Mouse (Mus musculus) intestine, embryonic 16.5 days (tissue): ENCODE data around the gene Ccdc194. TPM values are rescaled to one million over a fixed set of nuclear protein-coding genes. Genes with fewer than 3 reads are reported as not detected.

Experiments
- ATAC-seq: fragments of 200-750 bp; cut with Nextera tagmentation; 2 replicates; pipeline ENCODE4 v1.8.0; 2017; ENCODE audit warnings: moderate TSS enrichment, moderate library complexity
- H3K27ac ChIP-seq: fragments of 300-500 bp; sonication (generic); 2 replicates; pipeline ENCODE4 v1.5.1; 2014; ENCODE audit warnings: mild to moderate bottlenecking, low read length
- H3K27me3 ChIP-seq: fragments of 300-500 bp; sonication (generic); replicated peaks from 2 replicates; pipeline ENCODE4 v1.6.1; 2014; ENCODE audit warnings: low read length, control low read depth, mixed read lengths; ENCODE audit not compliant: control insufficient read depth, insufficient read depth
- H3K36me3 ChIP-seq: fragments of 300-500 bp; sonication (generic); 2 replicates; pipeline ENCODE4 v1.6.1; 2014; ENCODE audit warnings: low read length, control low read depth; ENCODE audit not compliant: control insufficient read depth, insufficient read depth
- H3K4me1 ChIP-seq: fragments of 300-500 bp; sonication (generic); 2 replicates; pipeline ENCODE4 v1.6.1; 2014; ENCODE audit warnings: low read length, control low read depth, mixed read lengths; ENCODE audit not compliant: control insufficient read depth, insufficient read depth
- H3K4me2 ChIP-seq: fragments of 300-500 bp; sonication (generic); 2 replicates; pipeline ENCODE4 v1.6.1; 2014; ENCODE audit warnings: low read depth, low read length, control low read depth
- H3K4me3 ChIP-seq: fragments of 300-500 bp; sonication (generic); 2 replicates; pipeline ENCODE4 v1.5.1; 2014; ENCODE audit warnings: mild to moderate bottlenecking, low read length
- H3K9ac ChIP-seq: fragments of 300-500 bp; sonication (generic); 2 replicates; pipeline ENCODE4 v1.6.1; 2014; ENCODE audit warnings: low read depth, low read length
- H3K9me3 ChIP-seq: fragments of 300-500 bp; sonication (generic); 2 replicates; pipeline ENCODE4 v1.6.1; 2016; ENCODE audit warnings: low read length, control low read depth; ENCODE audit not compliant: control insufficient read depth
- WGBS: fragments of 180-500 bp; shearing (Covaris S2); extraction: QIAGEN DNeasy Blood & Tissue Kit; methylation state at CpG from one replicate; pipeline ENCODE4 v1.1.7; 2014; 5-methylcytosine and 5-hydroxymethylcytosine counted together
- polyA plus RNA-seq: library from polyadenylated mRNA; unstranded; fragments of >200 nt; fragmentation: Nextera tagmentation; extraction: Ambion mirVana; gene quantifications from 2 replicates; pipeline ENCODE4 v1.2.1, GENCODE M21; 2015

Ccdc194 gene
- polyA plus RNA-seq, 1 experiment from 2014 or later: 0.28 TPM

- no peaks in the 10 kb centered on the region for H3K27me3 ChIP-seq
- ATAC-seq: peak; percentile 10; the same call in 1 of the 2 replicates
- WGBS: 20% methylated on average over 4 of the region's 4 CpGs
- peak overlapping the region; percentile 88 for H3K27ac ChIP-seq
- H3K4me3 ChIP-seq: peak overlapping the region; percentile 70
- H3K4me1 ChIP-seq: peaks cover 13% of the 10 kb centered on the region
- H3K36me3 ChIP-seq: peaks cover 6% of the 10 kb centered on the region
- peak overlapping the region; percentile 83 for H3K4me2 ChIP-seq
- no peaks in the 10 kb centered on the region for H3K9me3 ChIP-seq
- peak overlapping the region; percentile 73 for H3K9ac ChIP-seq
Measured at GRCm38 (mm10) chr8:71475702-71476075, 49.8 kb downstream of the Ccdc194 start.

- H3K9ac ChIP-seq: peak overlapping the region; percentile 73; the same call in 1 of the 2 replicates
- H3K9me3 ChIP-seq: no peaks in the 10 kb centered on the region
- no peak for ATAC-seq
- H3K4me3 ChIP-seq: 0 out of 2 replicates have a peak overlapping the region, but pooled peaks have one; percentile 70
- H3K36me3 ChIP-seq: peaks cover 6% of the 10 kb centered on the region
- H3K27ac ChIP-seq: no peak overlapping the region
- peaks cover 20% of the 10 kb centered on the region for H3K4me1 ChIP-seq
- H3K4me2 ChIP-seq: peak overlapping the region; percentile 83; the same call in 1 of the 2 replicates
- no peaks in the 10 kb centered on the region for H3K27me3 ChIP-seq
- 86% methylated on average over 25 of the region's 25 CpGs for WGBS
Measured at GRCm38 (mm10) chr8:71474785-71475701, 50.5 kb downstream of the Ccdc194 start.

- Histone ChIP-seq H3K9ac (no peak overlapping the region), H3K9me3 (no peaks in the 10 kb centered on the region), H3K4me2 (no peak overlapping the region), H3K36me3 (peaks cover 6% of the 10 kb centered on the region), H3K27ac (no peak overlapping the region), H3K4me3 (no peak overlapping the region), H3K4me1 (peaks cover 25% of the 10 kb centered on the region), H3K27me3 (no peaks in the 10 kb centered on the region)
- no peak for ATAC-seq
- WGBS: 90% methylated on average over 18 of the region's 18 CpGs
Measured at GRCm38 (mm10) chr8:71474344-71474743, 51.2 kb downstream of the Ccdc194 start.

- Histone ChIP-seq H3K4me2 (no peak overlapping the region), H3K27me3 (no peaks in the 10 kb centered on the region), H3K36me3 (peaks cover 6% of the 10 kb centered on the region), H3K9me3 (no peaks in the 10 kb centered on the region), H3K4me3 (no peak overlapping the region), H3K4me1 (peaks cover 27% of the 10 kb centered on the region), H3K9ac (no peak overlapping the region), H3K27ac (no peak overlapping the region)
- ATAC-seq: no peak
- 85% methylated on average over 8 of the region's 8 CpGs for WGBS
Measured at GRCm38 (mm10) chr8:71472601-71473386, 52.7 kb downstream of the Ccdc194 start.

- Histone ChIP-seq H3K36me3 (peaks cover 6% of the 10 kb centered on the region), H3K27ac (no peak overlapping the region), H3K4me1 (peaks cover 23% of the 10 kb centered on the region), H3K4me3 (no peak overlapping the region), H3K9ac (no peak overlapping the region), H3K9me3 (no peaks in the 10 kb centered on the region), H3K4me2 (no peak overlapping the region), H3K27me3 (no peaks in the 10 kb centered on the region)
- ATAC-seq: no peak
- WGBS: 96% methylated on average over 17 of the region's 17 CpGs
Measured at GRCm38 (mm10) chr8:71471861-71472260, 53.6 kb downstream of the Ccdc194 start.

- no peak overlapping the region for H3K4me2 ChIP-seq
- H3K9ac ChIP-seq: no peak overlapping the region
- peaks cover 6% of the 10 kb centered on the region for H3K36me3 ChIP-seq
- peaks cover 21% of the 10 kb centered on the region for H3K4me1 ChIP-seq
- ATAC-seq: no peak
- no peaks in the 10 kb centered on the region for H3K27me3 ChIP-seq
- no peaks in the 10 kb centered on the region for H3K9me3 ChIP-seq
- no peak overlapping the region for H3K4me3 ChIP-seq
- WGBS: 67% methylated on average over 5 of the region's 5 CpGs
- H3K27ac ChIP-seq: no peak overlapping the region
Measured at GRCm38 (mm10) chr8:71470913-71471255, 54.6 kb downstream of the Ccdc194 start.

GRCm38 (mm10) chr8:71470146-71470912, 55.2 kb downstream of the Ccdc194 start:
- Histone ChIP-seq H3K4me3 (peak overlapping the region; percentile 78), H3K4me1 (peaks cover 21% of the 10 kb centered on the region), H3K36me3 (peaks cover 6% of the 10 kb centered on the region), H3K27me3 (no peaks in the 10 kb centered on the region), H3K9me3 (no peaks in the 10 kb centered on the region), H3K4me2 (peak overlapping the region; percentile 84), H3K27ac (no peak overlapping the region), H3K9ac (peak overlapping the region; percentile 87)
- WGBS: 84% methylated on average over 3 of the region's 3 CpGs
- ATAC-seq: no peak
